Mouse (Mus musculus) hindbrain, embryonic 10.5 days (tissue): ENCODE results near the gene Ptpn3. TPM values are rescaled to one million over a fixed set of nuclear protein-coding genes. Genes with fewer than 3 reads are reported as not detected.

Source experiments
- DNase-seq: peaks from one replicate; pipeline ENCODE4 v3.0.0-alpha.2; 2017; ENCODE audit warnings: low spot score
- H3K27ac ChIP-seq: fragments of 300-500 bp; sonication (generic); 2 replicates; pipeline ENCODE4 v1.5.1; 2016; ENCODE audit warnings: mild to moderate bottlenecking, moderate library complexity
- H3K27me3 ChIP-seq: fragments of 300-500 bp; sonication (generic); 2 replicates; pipeline ENCODE4 v1.6.1; 2016; ENCODE audit warnings: mild to moderate bottlenecking; ENCODE audit not compliant: poor library complexity, insufficient read depth, severe bottlenecking
- H3K36me3 ChIP-seq: fragments of 300-500 bp; sonication (generic); 2 replicates; pipeline ENCODE4 v1.6.1; 2016; ENCODE audit warnings: mild to moderate bottlenecking, moderate library complexity
- H3K4me1 ChIP-seq: fragments of 300-500 bp; sonication (generic); replicated peaks from 2 replicates; pipeline ENCODE4 v1.6.1; 2016; ENCODE audit warnings: mild to moderate bottlenecking
- H3K4me3 ChIP-seq: fragments of 300-500 bp; sonication (generic); 2 replicates; pipeline ENCODE4 v1.5.1; 2016; ENCODE audit warnings: mild to moderate bottlenecking, moderate library complexity
- H3K9me3 ChIP-seq: fragments of 300-500 bp; sonication (generic); 2 replicates; pipeline ENCODE4 v1.6.1; 2016; ENCODE audit warnings: mild to moderate bottlenecking, moderate library complexity
- WGBS: fragments of 180-500 bp; shearing (Covaris S2); methylation state at CpG from one replicate; pipeline ENCODE4 v1.1.7; 2016; 5-methylcytosine and 5-hydroxymethylcytosine counted together
- polyA plus RNA-seq: library from polyadenylated mRNA; unstranded; fragments of >200 nt; fragmentation: Nextera tagmentation; extraction: Ambion mirVana; gene quantifications from 2 replicates; pipeline ENCODE4 v1.2.1, GENCODE M21; 2016

Gene Ptpn3
- polyA plus RNA-seq, 1 experiment from 2014 or later: 1.6 TPM

DNA sequence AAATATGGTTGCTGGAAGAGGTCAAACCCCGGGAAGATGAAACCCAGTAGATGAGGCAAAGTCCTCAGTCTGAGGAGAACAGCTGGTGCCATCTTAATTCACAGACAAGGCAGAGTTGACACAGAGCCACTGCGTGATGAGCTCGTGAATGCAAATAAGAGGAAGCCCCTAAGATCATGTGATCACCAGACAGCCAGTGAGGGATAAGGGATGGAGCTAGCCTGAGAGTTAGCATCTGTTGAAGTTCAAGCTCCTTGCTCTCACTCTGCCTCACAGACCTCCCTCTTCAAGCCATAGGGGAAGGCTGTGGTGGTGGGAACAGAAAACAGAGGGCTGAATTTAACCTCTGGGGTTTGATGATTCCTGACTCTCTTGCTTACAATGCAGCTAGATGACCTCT lies 136.0 kb downstream of the Ptpn3 start:
- Histone ChIP-seq H3K4me3 (no peak overlapping the region), H3K36me3 (no peaks in the 10 kb centered on the region), H3K4me1 (peaks cover 34% of the 10 kb centered on the region), H3K9me3 (no peaks in the 10 kb centered on the region), H3K27ac (0 out of 2 replicates have a peak overlapping the region, but pooled peaks have one; percentile 13), H3K27me3 (no peaks in the 10 kb centered on the region)
- no peak for DNase-seq
- 52% methylated on average over 3 of the region's 3 CpGs for WGBS

DNA sequence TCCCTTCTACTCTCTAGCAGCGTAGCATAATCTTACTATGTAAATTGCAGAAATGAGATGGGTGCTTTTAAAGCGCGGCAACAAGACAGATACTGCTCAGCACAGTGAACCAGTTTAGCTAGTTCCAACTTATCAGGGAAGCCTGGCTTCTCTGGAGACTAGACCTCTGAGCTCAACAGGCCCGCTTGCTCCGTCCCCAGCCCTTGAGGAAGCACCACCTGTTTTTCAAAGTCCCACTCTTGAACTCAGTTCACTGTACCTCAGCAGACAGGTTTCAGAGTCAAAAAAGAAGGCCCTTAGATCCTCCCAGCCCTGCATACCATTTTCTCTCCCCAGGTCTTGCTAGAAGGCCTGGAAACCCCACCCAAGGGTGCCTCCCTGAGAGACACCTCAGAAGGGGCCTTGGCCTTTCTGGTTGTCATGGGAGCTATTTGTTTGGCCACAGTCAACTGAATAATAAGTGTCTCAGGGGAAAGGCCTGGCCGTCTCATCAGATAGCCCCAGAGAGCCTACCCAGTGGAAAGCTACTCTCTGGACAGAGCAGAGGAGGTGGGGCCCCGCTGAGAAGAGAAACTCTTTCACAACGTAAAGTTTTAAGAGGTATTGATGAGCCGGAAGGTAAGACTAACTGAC lies 136.9 kb downstream of the Ptpn3 start:
- H3K36me3 ChIP-seq: no peaks in the 10 kb centered on the region
- DNase-seq: no peak
- WGBS: 88% methylated on average over 9 of the region's 9 CpGs

DNA sequence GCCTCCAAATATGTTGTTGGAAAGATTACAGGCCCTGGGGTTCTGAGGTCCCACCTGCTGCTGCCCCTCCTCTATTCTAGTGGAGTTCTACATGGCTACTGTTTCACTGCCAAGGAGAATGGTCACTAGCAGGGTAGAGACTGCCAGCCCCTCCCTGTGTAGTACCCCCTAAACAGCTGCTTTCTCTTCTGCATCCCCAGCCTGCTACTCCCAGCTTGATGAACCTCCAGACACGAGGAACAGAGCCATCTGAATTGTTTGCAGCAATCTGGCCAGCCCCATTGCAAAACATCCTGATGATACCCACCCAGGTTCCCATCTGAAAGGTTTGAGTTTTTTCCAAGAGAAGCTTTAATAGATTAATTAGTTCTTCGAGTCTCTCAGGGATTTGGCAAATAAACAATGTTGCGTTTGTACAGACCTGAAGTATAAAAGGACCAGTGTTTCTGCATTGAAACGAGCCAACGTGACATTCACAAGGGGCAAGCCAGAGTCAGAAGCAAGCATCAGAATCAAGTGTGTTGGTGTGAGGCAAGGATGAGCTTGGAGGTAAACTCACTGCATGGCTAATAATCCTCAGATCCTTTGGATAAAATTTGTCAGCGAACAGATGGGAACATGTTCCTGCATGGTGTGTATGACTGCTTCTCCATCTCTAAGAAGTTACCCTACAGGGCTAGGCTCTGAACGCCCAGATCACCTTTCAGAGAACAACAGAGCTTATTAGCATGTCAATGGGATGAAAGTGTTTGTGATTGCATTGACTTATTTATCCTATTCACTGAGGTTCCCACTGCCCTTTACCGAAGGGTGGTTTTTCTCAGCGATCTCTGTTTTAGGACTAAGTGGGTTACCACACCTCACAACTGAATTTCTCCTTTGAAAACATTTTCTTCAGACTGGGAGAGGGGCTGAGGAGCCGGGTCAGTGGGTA lies 138.6 kb downstream of the Ptpn3 start:
- no peak for DNase-seq
- no peaks in the 10 kb centered on the region for H3K36me3 ChIP-seq
- no peaks in the 10 kb centered on the region for H3K9me3 ChIP-seq
- no peaks in the 10 kb centered on the region for H3K27me3 ChIP-seq
- peaks cover 40% of the 10 kb centered on the region for H3K4me1 ChIP-seq
- H3K4me3 ChIP-seq: no peak overlapping the region
- no peak overlapping the region for H3K27ac ChIP-seq
- 33% methylated on average over 10 of the region's 10 CpGs for whole genome bisulfite sequencing

More for the DNA sequence above, 136.9 kb downstream of the Ptpn3 start:
- H3K27me3 ChIP-seq: no peaks in the 10 kb centered on the region
- no peaks in the 10 kb centered on the region for H3K9me3 ChIP-seq
- H3K4me3 ChIP-seq: no peak overlapping the region
- H3K27ac ChIP-seq: no peak overlapping the region
- H3K4me1 ChIP-seq: peaks cover 40% of the 10 kb centered on the region

DNA sequence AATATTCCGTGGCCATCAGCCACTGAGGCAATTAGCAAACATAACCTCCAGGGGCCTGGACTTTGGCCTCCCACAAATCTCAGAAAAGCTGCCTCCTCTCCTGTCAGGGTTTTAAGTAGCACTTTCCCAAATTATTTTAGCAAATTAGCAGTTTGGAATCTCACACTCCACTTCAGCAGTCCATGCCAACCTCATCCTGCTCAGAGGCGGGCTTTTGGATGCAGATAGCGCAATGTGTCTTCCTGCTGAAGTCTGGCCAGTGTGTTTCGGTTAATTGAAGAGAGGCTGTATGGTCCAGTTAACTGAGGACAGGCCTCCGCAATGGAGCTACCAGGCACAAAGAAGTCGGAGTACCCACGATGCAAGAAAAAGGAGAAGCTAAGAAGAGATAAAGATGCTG lies 141.1 kb downstream of the Ptpn3 start:
- H3K4me1 ChIP-seq: peaks cover 28% of the 10 kb centered on the region
- no peak overlapping the region for H3K27ac ChIP-seq
- no peaks in the 10 kb centered on the region for H3K9me3 ChIP-seq
- no peaks in the 10 kb centered on the region for H3K36me3 ChIP-seq
- H3K4me3 ChIP-seq: no peak overlapping the region
- no peaks in the 10 kb centered on the region for H3K27me3 ChIP-seq
- WGBS: 87% methylated on average over 7 of the region's 7 CpGs
- no peak for DNase-seq

DNA sequence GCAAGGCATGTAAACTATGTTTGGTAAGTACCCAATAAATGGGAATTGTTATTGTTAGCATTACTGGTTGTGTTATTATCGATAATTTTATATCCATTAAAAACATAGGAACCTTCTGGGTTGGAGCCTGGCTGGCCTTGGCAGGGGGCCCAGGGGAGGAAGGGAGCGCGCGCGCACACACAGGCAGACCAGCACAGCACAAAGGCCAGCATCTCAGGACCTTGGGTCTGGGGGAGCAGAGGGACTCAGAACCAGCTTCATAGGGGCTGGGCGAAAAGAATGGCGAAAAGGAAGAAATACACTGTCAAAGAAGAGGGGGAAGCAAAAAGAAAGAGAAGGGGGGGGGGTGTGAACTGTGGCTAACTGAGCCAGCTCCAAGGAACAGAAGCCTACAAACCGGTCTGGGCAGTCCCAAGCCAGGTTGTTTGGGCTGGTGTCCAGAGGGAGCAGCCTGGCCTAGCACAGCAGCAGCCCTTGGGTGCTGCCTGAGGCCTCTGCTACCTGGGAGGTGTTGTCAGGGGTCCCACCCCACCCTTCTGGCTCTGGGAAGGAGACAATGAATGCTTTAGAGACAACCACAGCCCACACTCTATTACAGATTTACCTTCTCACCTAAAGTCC lies 145.0 kb downstream of the Ptpn3 start:
- WGBS: 79% methylated on average over 8 of the region's 8 CpGs
- H3K4me1 ChIP-seq: peaks cover 29% of the 10 kb centered on the region
- no peak for DNase-seq
- peaks cover 3% of the 10 kb centered on the region; the same call in 1 of the 2 replicates for H3K27me3 ChIP-seq
- no peaks in the 10 kb centered on the region for H3K36me3 ChIP-seq
- no peak overlapping the region for H3K4me3 ChIP-seq
- peak overlapping the region; percentile 13; the same call in 1 of the 2 replicates for H3K27ac ChIP-seq
- H3K9me3 ChIP-seq: no peaks in the 10 kb centered on the region

DNA sequence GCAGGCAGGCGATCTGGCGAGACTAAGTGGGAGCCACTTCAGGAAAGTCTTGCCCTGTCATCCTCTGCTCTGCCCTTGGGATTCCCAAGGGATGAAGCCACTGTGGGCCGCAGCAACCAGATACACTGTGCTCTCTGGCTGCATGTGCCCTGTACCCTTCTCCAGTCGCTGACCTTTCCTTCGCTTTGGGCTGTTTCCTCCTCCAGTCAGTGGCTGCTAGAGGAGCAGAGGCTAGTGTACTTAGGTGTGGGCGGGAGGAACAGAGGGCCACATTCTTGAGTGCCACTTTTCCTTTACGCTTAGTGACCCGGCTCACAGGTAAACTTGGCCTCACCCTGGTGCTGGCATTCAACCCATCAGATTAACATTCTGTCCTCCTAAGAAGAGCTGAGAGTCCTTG lies 147.8 kb downstream of the Ptpn3 start:
- Histone ChIP-seq H3K4me1 (peaks cover 21% of the 10 kb centered on the region), H3K4me3 (peak overlapping the region; percentile 28), H3K9me3 (no peaks in the 10 kb centered on the region), H3K36me3 (no peaks in the 10 kb centered on the region), H3K27me3 (peaks cover 3% of the 10 kb centered on the region; the same call in 1 of the 2 replicates), H3K27ac (peak overlapping the region; percentile 79)
- 41% methylated on average over 8 of the region's 8 CpGs for WGBS
- DNase-seq: peak; percentile 36

DNA sequence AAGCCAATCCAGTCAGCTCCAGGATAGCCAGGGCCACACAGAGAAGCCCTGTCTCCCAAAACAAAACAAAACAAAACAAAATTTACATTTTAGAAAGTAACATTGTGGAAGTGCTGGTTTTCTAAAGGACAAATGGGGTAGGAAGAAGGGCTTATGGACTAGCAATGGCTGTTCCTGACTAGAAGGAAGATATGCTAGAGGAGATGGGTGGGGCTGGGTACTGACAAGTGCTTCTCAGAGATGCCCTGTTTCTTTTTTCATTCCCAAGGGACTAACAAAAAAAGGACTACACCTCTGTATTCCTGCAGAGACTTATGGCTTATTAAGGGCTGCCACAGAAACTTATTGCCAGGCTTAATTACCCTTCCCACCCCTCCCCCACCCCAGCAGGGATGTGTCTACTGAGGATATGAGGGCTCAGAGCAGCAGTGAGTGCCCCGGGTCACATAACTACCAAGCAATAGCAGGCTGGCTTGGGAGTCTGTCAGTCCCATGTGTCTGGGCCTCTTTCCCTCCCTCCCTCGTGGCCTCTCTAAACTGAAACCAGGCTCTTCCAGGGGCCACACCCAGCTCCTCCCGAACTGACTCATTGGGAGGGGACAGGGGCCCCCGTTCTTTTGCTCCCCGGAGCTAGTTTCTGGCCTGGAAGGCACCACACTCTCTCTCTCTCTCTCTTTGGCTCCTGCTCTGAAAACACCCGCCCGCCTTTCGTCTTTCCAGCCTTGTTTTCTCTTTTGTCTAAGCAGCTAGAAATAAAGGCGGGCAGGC lies 148.4 kb downstream of the Ptpn3 start:
- H3K36me3 ChIP-seq: no peaks in the 10 kb centered on the region
- H3K27me3 ChIP-seq: peaks cover 3% of the 10 kb centered on the region; the same call in 1 of the 2 replicates
- 6% methylated on average over 9 of the region's 9 CpGs for WGBS
- no peaks in the 10 kb centered on the region for H3K9me3 ChIP-seq
- H3K4me1 ChIP-seq: peaks cover 21% of the 10 kb centered on the region
- H3K27ac ChIP-seq: peak overlapping the region; percentile 79
- H3K4me3 ChIP-seq: peak overlapping the region; percentile 28
- DNase-seq: peak; percentile 42

DNA sequence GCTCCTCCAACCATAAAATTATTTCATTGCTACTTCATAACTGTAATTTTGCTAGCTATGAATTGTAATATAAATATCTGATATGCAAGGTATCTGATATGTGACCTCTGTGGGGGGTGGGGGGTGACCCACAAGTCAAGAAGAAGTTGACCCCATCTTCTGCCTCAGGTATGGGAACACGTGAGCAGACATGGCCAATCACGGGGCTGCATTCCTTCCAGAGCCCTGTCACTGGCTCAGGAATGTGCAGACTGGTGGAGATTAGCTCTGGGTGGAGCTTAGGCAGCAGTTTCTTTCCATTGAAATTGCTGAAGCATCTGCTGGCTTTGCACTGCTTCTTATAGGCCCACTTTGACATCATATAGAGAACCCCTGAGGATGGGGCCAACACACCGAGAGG lies 153.5 kb downstream of the Ptpn3 start:
- WGBS: 69% methylated on average over 3 of the region's 3 CpGs
- peaks cover 18% of the 10 kb centered on the region for H3K27me3 ChIP-seq
- H3K36me3 ChIP-seq: no peaks in the 10 kb centered on the region
- peaks cover 14% of the 10 kb centered on the region for H3K4me1 ChIP-seq
- no peak overlapping the region for H3K27ac ChIP-seq
- no peaks in the 10 kb centered on the region for H3K9me3 ChIP-seq
- no peak for DNase-seq
- H3K4me3 ChIP-seq: no peak overlapping the region

DNA sequence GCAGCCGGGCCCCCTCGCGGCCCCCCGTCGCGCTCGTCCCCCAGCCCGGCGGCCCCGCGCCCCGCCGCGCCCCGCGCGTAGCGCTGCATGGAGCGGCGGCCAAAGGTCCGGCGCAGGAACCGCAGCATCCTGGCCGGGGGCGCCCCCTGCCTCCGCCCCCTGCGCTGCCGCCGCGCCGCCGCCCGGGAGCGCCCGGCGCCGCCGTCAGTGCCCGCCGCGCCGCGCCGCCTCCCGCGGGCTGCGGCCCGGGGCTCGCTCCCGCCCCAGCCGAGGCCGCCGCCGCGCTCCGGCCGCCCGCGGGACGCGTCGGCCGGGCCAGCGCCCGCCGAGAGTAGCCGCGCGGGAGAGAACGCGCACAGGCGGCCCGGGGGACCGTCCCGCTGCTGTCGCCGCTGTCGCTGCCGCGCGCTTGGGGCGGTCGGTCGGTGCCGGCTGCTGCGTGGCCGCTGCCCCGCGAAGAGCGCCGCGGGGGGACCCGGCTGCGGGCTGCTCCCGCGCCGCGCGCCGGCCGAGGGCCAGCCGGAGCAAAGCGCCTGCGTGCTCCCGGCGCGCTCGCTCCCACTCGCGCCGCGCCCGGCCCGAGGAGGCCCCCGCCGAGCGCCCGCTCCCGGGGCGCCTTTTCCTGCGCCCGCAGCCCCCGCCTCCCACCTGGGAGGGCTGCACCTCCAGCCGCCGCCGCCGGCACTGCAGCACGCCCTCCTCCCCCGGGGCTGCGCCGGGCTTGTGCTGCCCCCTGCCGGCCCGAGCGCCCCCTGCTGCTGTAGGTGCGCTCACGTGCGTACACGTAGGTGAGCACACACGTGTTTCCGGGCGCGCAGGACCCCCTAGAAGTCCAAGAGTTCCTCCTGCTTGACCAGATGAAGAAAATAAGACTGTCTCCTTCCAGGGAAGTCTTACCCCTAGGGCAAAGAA lies 158.4 kb downstream of the Ptpn3 start, which contains the start of gene Epb41l4b:
Gene Epb41l4b (minus strand): TSS at position 412 of the 912 bp plus-strand sequence.
- 7% methylated on average over 141 of the region's 142 CpGs for WGBS
- peaks cover 60% of the 10 kb centered on the region for H3K27me3 ChIP-seq

DNA sequence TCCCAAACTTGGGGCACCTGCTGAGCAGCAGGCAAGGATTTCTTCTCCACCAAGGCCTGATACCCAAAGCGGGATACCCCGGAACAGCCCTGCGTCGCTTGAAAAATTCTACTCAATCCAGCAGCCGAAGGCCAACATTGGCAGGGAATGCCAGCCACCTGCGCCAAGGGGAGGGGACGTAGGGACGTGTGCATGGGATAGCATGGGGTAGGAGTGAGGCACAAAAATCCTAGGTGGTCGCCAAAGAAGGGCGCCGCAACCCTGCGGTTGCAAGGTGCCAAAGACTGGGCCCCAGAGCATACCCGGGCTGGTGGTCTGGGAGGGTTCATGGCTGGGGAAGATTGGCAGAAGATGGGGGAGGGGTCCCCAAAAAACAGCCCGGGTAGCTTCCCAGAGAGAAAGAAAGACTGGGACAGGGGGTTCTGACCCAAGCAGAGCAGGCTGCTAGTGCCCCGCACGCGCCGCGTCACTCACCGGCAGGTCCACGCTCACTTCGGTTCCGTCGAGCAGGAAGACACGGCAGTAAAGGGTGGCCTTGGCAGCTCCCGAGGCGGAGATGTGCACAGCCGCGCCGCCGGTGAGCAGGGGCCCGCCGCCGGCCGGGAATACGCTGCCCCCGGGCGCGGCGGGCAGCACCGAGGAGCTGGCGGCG lies 159.1 kb downstream of the Ptpn3 start:
- 1% methylated on average over 43 of the region's 43 CpGs for whole genome bisulfite sequencing
- H3K27me3 ChIP-seq: peaks cover 68% of the 10 kb centered on the region

More for the DNA sequence above, 158.4 kb downstream of the Ptpn3 start, which contains the start of gene Epb41l4b:
- Histone ChIP-seq H3K9me3 (no peaks in the 10 kb centered on the region), H3K4me1 (peaks cover 35% of the 10 kb centered on the region), H3K4me3 (peak within 1 kb of the TSS; percentile 72), H3K36me3 (no peaks in the 10 kb centered on the region), H3K27ac (peak within 1 kb of the TSS; percentile 86)
- peak; percentile 74 for DNase-seq

DNA sequence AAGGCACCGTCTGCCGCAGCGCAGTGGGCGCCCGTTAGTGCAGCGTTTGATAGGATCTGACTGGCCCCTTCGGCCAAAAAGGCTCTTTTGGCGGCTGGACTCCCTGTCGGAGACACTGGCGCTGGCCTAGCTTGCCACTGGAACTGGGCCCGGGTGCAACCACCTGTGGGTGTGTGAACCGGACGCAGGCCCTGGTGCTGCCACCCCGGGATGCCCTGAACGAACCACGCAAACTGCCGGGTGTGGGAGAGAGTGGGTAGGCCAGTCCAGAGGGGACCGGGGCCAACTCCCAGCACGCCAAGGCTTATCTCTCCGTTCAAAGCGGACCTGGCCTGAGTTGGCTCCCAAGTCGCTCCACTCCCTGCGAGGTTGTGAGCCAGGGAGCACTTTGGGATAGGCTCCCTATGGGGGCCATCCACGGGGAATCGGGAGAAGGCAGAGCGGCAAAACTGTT lies 159.7 kb downstream of the Ptpn3 start:
- Histone ChIP-seq H3K27ac (no peak overlapping the region), H3K27me3 (peaks cover 70% of the 10 kb centered on the region), H3K36me3 (no peaks in the 10 kb centered on the region), H3K4me1 (peaks cover 43% of the 10 kb centered on the region), H3K4me3 (peak overlapping the region; percentile 72), H3K9me3 (no peaks in the 10 kb centered on the region)
- 3% methylated on average over 26 of the region's 26 CpGs for WGBS
- DNase-seq: peak; percentile 51

More for the DNA sequence above, 159.1 kb downstream of the Ptpn3 start:
- Histone ChIP-seq H3K27ac (peak overlapping the region; percentile 64; the same call in 1 of the 2 replicates), H3K36me3 (no peaks in the 10 kb centered on the region), H3K4me1 (peaks cover 41% of the 10 kb centered on the region), H3K9me3 (no peaks in the 10 kb centered on the region), H3K4me3 (peak overlapping the region; percentile 72)
- DNase-seq: peak; percentile 53
